Mouse (Mus musculus) splenic B cell, adult 2 months (primary cell): ENCODE data around the gene Vps45.

Source experiments
- DNase-seq: peaks from one replicate; pipeline ENCODE4 v3.0.0-alpha.2; 2011; ENCODE audit warnings: low read depth, low spot score
- H3K27me3 ChIP-seq: 2 replicates; pipeline ENCODE4 v1.6.1; 2012; ENCODE audit warnings: mild to moderate bottlenecking, low read length, moderate library complexity, mixed read lengths; ENCODE audit not compliant: control insufficient read depth, poor library complexity, insufficient read depth, severe bottlenecking
- H3K36me3 ChIP-seq: 2 replicates; pipeline ENCODE4 v1.6.1; 2012; ENCODE audit warnings: mild to moderate bottlenecking, low read length, moderate library complexity, mixed read lengths; ENCODE audit not compliant: control insufficient read depth, poor library complexity, insufficient read depth, severe bottlenecking

The Vps45 gene

GRCm38 (mm10) chr3:96038156-96038555 lies 20.1 kb downstream of the Vps45 start:
- Histone ChIP-seq H3K36me3 (0 out of 2 replicates have a peak, but pooled peaks cover 3% of the 10 kb centered on the region), H3K27me3 (no peaks in the 10 kb centered on the region)
- DNase-seq, result no peak

GRCm38 (mm10) chr3:96036796-96037195 lies 21.5 kb downstream of the Vps45 start:
- 0 out of 2 replicates have a peak, but pooled peaks cover 3% of the 10 kb centered on the region for H3K36me3 ChIP-seq
- H3K27me3 ChIP-seq, result no peaks in the 10 kb centered on the region
- no peak for DNase-seq

GRCm38 (mm10) chr3:96033046-96033445 lies 25.2 kb downstream of the Vps45 start:
- DNase-seq, result no peak
- Histone ChIP-seq H3K27me3 (no peaks in the 10 kb centered on the region), H3K36me3 (no peaks in the 10 kb centered on the region)

GRCm38 (mm10) chr3:96032652-96033017 lies 25.6 kb downstream of the Vps45 start:
- Histone ChIP-seq H3K36me3 (no peaks in the 10 kb centered on the region), H3K27me3 (no peaks in the 10 kb centered on the region)
- no peak for DNase-seq

- Histone ChIP-seq H3K27me3 (no peaks in the 10 kb centered on the region), H3K36me3 (no peaks in the 10 kb centered on the region)
- peak; percentile 53 for DNase-seq
These were observed 26.1 kb downstream of the Vps45 start for GRCm38 (mm10) chr3:96031991-96032651.

- no peaks in the 10 kb centered on the region for H3K27me3 ChIP-seq
- DNase-seq, result no peak
- H3K36me3 ChIP-seq, result no peaks in the 10 kb centered on the region
These were observed 28.5 kb downstream of the Vps45 start for GRCm38 (mm10) chr3:96029766-96030165.

- Histone ChIP-seq H3K36me3 (no peaks in the 10 kb centered on the region), H3K27me3 (no peaks in the 10 kb centered on the region)
- no peak for DNase-seq
These were observed 28.9 kb downstream of the Vps45 start for GRCm38 (mm10) chr3:96029336-96029735.

- DNase-seq, result no peak
These were observed 30.4 kb downstream of the Vps45 start for GRCm38 (mm10) chr3:96027875-96028274.

GRCm38 (mm10) chr3:96027145-96027544 lies 31.1 kb downstream of the Vps45 start:
- Histone ChIP-seq H3K36me3 (no peaks in the 10 kb centered on the region), H3K27me3 (no peaks in the 10 kb centered on the region)
- DNase-seq, result no peak

More at GRCm38 (mm10) chr3:96027875-96028274, 30.4 kb downstream of the Vps45 start:
- H3K27me3 ChIP-seq, result no peaks in the 10 kb centered on the region
- H3K36me3 ChIP-seq, result no peaks in the 10 kb centered on the region

GRCm38 (mm10) chr3:96021421-96022128 lies 36.7 kb downstream of the Vps45 start:
- H3K36me3 ChIP-seq, result 0 out of 2 replicates have a peak, but pooled peaks cover 1% of the 10 kb centered on the region
- DNase-seq, result no peak
- H3K27me3 ChIP-seq, result no peaks in the 10 kb centered on the region

- no peaks in the 10 kb centered on the region for H3K27me3 ChIP-seq
- H3K36me3 ChIP-seq, result 0 out of 2 replicates have a peak, but pooled peaks cover 1% of the 10 kb centered on the region
- no peak for DNase-seq
These were observed 37.5 kb downstream of the Vps45 start for GRCm38 (mm10) chr3:96020735-96021134.

- DNase-seq, result no peak
- Histone ChIP-seq H3K27me3 (no peaks in the 10 kb centered on the region), H3K36me3 (0 out of 2 replicates have a peak, but pooled peaks cover 2% of the 10 kb centered on the region)
These were observed 40.8 kb downstream of the Vps45 start for GRCm38 (mm10) chr3:96017461-96017860.

GRCm38 (mm10) chr3:96016257-96016889 lies 41.9 kb downstream of the Vps45 start:
- Histone ChIP-seq H3K27me3 (no peaks in the 10 kb centered on the region), H3K36me3 (0 out of 2 replicates have a peak, but pooled peaks cover 3% of the 10 kb centered on the region)
- no peak for DNase-seq

- H3K36me3 ChIP-seq, result 0 out of 2 replicates have a peak, but pooled peaks cover 3% of the 10 kb centered on the region
- no peak for DNase-seq
- no peaks in the 10 kb centered on the region for H3K27me3 ChIP-seq
These were observed 42.6 kb downstream of the Vps45 start for GRCm38 (mm10) chr3:96015681-96016080.

- 0 out of 2 replicates have a peak, but pooled peaks cover 2% of the 10 kb centered on the region for H3K36me3 ChIP-seq
- no peak for DNase-seq
- no peaks in the 10 kb centered on the region for H3K27me3 ChIP-seq
These were observed 45.5 kb downstream of the Vps45 start for GRCm38 (mm10) chr3:96012805-96013204.
